25 mouse cellular contexts compared by ENCODE assay signal in the genomic region with DNA sequence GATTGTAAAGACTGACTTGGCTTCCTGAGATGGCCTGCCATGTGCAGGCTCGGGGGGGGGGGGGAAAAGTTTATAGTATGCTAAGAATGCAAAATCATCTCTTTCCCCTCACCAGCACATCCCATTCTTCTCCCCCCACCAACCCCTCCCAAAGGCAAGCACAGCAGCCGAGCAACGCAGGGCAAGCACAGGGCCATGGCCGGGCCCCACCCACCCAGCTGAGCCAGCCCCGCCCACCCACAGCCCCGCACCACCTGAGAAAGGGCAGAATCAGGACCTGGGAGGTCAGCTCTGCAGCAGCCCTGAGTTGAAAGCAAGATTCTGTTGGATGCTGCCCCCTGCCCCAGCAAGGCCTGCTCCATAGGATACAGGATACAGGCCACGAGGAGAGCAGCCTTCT.
DNase-seq lines count a peak whose midpoint lies in the region; ATAC-seq lines count a peak whose summit lies in the region.
"Had no signal": no experiment of that assay in that cellular context is flagged by ENCODE, and none has a peak within 500 bp of the region (broad histone marks: within the 10 kb centered on the region; RNA-seq: fewer than 3 reads in every experiment).

No protein-coding gene starts in this region.

- 0 out of 2 replicates have a peak overlapping the region, but pooled peaks have one; percentile 50 for H3K9ac ChIP-seq in heart, embryonic 13.5 days
- no peak overlapping the region for H3K9ac ChIP-seq in liver, embryonic 15.5 days
- no peak overlapping the region for H3K9ac ChIP-seq in kidney, embryonic 15.5 days
- H3K9ac ChIP-seq: embryonic facial prominence, embryonic 13.5 days; forebrain, postnatal 0 days; hindbrain, embryonic 13.5 days; limb, embryonic 13.5 days; neural tube, embryonic 12.5 days had no signal

- H3K27ac ChIP-seq in heart, embryonic 13.5 days (replicated peaks), result peak overlapping the region; percentile 57
- H3K27ac ChIP-seq in limb, embryonic 10.5 days, result peak overlapping the region; percentile 31; the same call in 1 of the 2 replicates
- no peak overlapping the region for H3K27ac ChIP-seq in liver, embryonic 15.5 days (replicated peaks)
- no peak overlapping the region for H3K27ac ChIP-seq in kidney, embryonic 15.5 days
- H3K27ac ChIP-seq: embryonic facial prominence, embryonic 13.5 days; hindbrain, embryonic 13.5 days; left cerebral cortex, adult 2 months; limb, embryonic 13.5 days; macrophage; neural tube, embryonic 12.5 days had no signal

- intact Hi-C loops in heart, postnatal 14 days (cut with DNase I), result loop anchor here (5.0 kb wide), 2 partner anchors 42 to 62 kb away; partner anchors contain the start of gene Prdm11

- H3K4me1 ChIP-seq in heart, embryonic 13.5 days, result peaks cover 66% of the 10 kb centered on the region
- peaks cover 31% of the 10 kb centered on the region for H3K4me1 ChIP-seq in limb, embryonic 10.5 days
- peaks cover 72% of the 10 kb centered on the region for H3K4me1 ChIP-seq in liver, embryonic 15.5 days (replicated peaks)
- H3K4me1 ChIP-seq in kidney, embryonic 15.5 days, result peaks cover 24% of the 10 kb centered on the region

- H3K9me3 ChIP-seq in heart, embryonic 13.5 days, result no peaks in the 10 kb centered on the region
- no peaks in the 10 kb centered on the region for H3K9me3 ChIP-seq in limb, embryonic 10.5 days (replicated peaks)
- H3K9me3 ChIP-seq in liver, embryonic 15.5 days (replicated peaks), result no peaks in the 10 kb centered on the region
- H3K9me3 ChIP-seq in kidney, embryonic 15.5 days (replicated peaks), result no peaks in the 10 kb centered on the region
- H3K9me3 ChIP-seq: embryonic facial prominence, embryonic 13.5 days; hindbrain, embryonic 13.5 days; limb, embryonic 13.5 days; neural tube, embryonic 12.5 days had no signal

- no peaks in the 10 kb centered on the region for H3K27me3 ChIP-seq in heart, embryonic 13.5 days (replicated peaks)
- H3K27me3 ChIP-seq in limb, embryonic 10.5 days (ENCODE audit: low read depth, poor library complexity, severe bottlenecking), result no peaks in the 10 kb centered on the region
- H3K27me3 ChIP-seq in liver, embryonic 15.5 days, result no peaks in the 10 kb centered on the region
- H3K27me3 ChIP-seq in kidney, embryonic 15.5 days, result no peaks in the 10 kb centered on the region
- H3K27me3 ChIP-seq: embryonic facial prominence, embryonic 13.5 days; hindbrain, embryonic 13.5 days; limb, embryonic 13.5 days; neural tube, embryonic 12.5 days had no signal

- no peak for DNase-seq in heart, postnatal 14 days
- DNase-seq in Muller cell, postnatal 12 days (ENCODE audit: inconsistent ontology term), result peak; percentile 26
- no peak for DNase-seq in limb, embryonic 10.5 days (ENCODE audit: low spot score)
- no peak for DNase-seq in layer of hippocampus, postnatal 14 days (ENCODE audit: low spot score in 2 of 2)
- DNase-seq: B cell, adult 2 months; cerebellum, adult 11-12 months; cerebellum, adult 9-11 months; embryo, embryonic 11 days; forebrain, postnatal 0 days; gastrocnemius, postnatal 10 days; kidney, postnatal 25 days; thymus, adult 2 months; thymus, postnatal 36 days had no signal

- peak overlapping the region; percentile 58 for H3K4me2 ChIP-seq in heart, embryonic 13.5 days
- 0 out of 2 replicates have a peak overlapping the region, but pooled peaks have one; percentile 14 for H3K4me2 ChIP-seq in liver, embryonic 15.5 days
- no peak overlapping the region for H3K4me2 ChIP-seq in kidney, embryonic 15.5 days
- H3K4me2 ChIP-seq: embryonic facial prominence, embryonic 13.5 days; hindbrain, embryonic 13.5 days; limb, embryonic 13.5 days; midbrain, embryonic 11.5 days; neural tube, embryonic 12.5 days had no signal

- peaks cover 73% of the 10 kb centered on the region for H3K36me3 ChIP-seq in heart, embryonic 13.5 days
- H3K36me3 ChIP-seq in limb, embryonic 10.5 days, result peaks cover 29% of the 10 kb centered on the region
- no peaks in the 10 kb centered on the region for H3K36me3 ChIP-seq in liver, embryonic 15.5 days (replicated peaks)
- peaks cover 63% of the 10 kb centered on the region for H3K36me3 ChIP-seq in kidney, embryonic 15.5 days

- no peak for ATAC-seq in heart, embryonic 13.5 days (ENCODE audit: extremely low read depth, insufficient number of reproducible peaks, low FRiP score, low TSS enrichment)
- ATAC-seq in liver, embryonic 15.5 days (ENCODE audit: insufficient read depth), result no peak
- no peak for ATAC-seq in kidney, embryonic 15.5 days (replicated peaks; ENCODE audit: low FRiP score)
- ATAC-seq: forebrain, postnatal 0 days; intestine, embryonic 16.5 days had no signal

- 43% methylated on average over 7 of the region's 7 CpGs for WGBS in heart, embryonic 13.5 days
- WGBS in limb, embryonic 10.5 days, result 57% methylated on average over 7 of the region's 7 CpGs
- WGBS in liver, embryonic 15.5 days (ENCODE audit: insufficient replicate concordance), result 21% methylated on average over 7 of the region's 7 CpGs
- WGBS in kidney, embryonic 15.5 days, result 58% methylated on average over 7 of the region's 7 CpGs

- peak overlapping the region; percentile 38 for H3K4me3 ChIP-seq in heart, embryonic 13.5 days
- no peak overlapping the region for H3K4me3 ChIP-seq in limb, embryonic 10.5 days
- H3K4me3 ChIP-seq in liver, embryonic 15.5 days (replicated peaks), result no peak overlapping the region
- H3K4me3 ChIP-seq in kidney, embryonic 15.5 days (replicated peaks), result no peak overlapping the region
- H3K4me3 ChIP-seq: embryonic facial prominence, embryonic 13.5 days; hindbrain, embryonic 13.5 days; left cerebral cortex, adult 2 months; limb, embryonic 13.5 days; myocyte; neural tube, embryonic 12.5 days had no signal

Comparison
In these comparisons a context has a peak if more than half of its experiments do, and no peak if none do; other contexts are left out.
1. H3K27ac ChIP-seq: peak in heart, embryonic 13.5 days (single experiment) and limb, embryonic 10.5 days (single experiment); none in liver, embryonic 15.5 days (single experiment) and kidney, embryonic 15.5 days (single experiment).